Mouse (Mus musculus) adrenal gland, postnatal 10 days (tissue): ENCODE data around the gene Ddx59. TPM values are rescaled to one million over a fixed set of nuclear protein-coding genes. Genes with fewer than 3 reads are reported as not detected.

ENCODE experiments used
- DNase-seq: peaks from one replicate; pipeline ENCODE4 v3.0.0; 2021; ENCODE audit warnings: mixed read lengths
- total RNA-seq, 2 experiments: library from RNA; stranded (reverse); gene quantifications; 2 replicates each; pipeline ENCODE4 v1.2.3; 2021

The Ddx59 gene
- total RNA-seq, 2 experiments from 2014 or later = 16.6 to 17.5 TPM

- peak; percentile 21 for DNase-seq
Observed at GRCm38 (mm10) chr1:136447338-136447737, 32.3 kb downstream of the Ddx59 start.

DNA sequence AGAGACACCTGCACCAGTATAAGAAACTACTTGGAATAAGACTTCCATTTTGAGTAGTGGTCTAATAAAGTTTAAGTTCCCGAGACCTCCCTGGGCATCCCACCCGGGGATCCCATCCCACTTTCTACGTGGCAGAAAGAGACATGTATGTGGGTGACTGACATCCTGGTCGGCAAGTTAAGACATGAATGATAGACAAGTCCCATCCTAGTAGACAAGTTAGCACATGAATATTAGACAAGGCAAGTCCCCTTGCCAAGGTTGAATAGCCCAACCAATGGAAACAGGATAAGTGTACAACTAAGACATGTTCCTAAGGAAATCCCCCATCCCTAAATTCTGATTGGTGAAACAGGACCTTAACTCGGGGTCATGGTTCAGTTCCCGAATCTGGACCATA is 34.5 kb downstream of the Ddx59 start:
- no peak for DNase-seq

DNA sequence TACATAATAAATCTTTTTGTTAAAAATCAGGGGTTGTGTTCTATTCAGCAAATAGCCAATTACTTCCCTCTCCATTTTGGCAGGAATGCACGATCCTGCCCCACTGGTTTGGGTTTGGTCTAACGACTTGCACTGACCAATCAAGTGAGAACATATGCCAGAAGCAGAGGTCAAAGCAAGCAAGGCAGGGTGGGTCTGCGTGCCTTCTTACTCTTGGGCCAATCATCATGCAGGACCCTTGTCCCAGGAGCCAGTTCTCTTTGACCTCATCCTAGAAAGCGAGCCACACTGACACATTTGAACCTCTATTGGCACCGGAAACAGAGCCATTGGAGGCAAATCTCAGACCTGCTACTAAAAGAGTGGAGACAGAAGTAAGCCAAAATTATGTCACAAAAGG is 35.1 kb downstream of the Ddx59 start:
- DNase-seq = no peak

DNA sequence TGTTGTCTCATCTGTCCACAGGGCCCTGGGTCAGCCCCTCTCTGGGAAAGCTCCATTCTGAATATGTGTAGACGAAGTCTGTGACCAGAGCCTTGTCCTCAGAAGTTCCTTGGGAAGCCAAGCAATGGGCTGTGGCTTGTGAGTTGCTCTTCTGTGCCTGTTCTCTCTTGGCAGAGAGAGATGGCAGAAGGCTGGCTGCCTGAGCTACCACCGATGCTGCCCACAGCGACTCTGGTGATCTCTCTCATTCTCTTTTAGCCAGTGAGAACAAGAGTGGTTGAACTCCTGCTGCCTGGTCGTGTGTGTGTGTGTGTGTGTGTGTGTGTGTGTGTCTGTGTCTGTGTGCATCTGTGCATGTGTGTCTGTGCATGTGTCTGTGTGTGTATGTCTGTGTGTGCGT is 37.4 kb downstream of the Ddx59 start:
- no peak for DNase-seq

DNA sequence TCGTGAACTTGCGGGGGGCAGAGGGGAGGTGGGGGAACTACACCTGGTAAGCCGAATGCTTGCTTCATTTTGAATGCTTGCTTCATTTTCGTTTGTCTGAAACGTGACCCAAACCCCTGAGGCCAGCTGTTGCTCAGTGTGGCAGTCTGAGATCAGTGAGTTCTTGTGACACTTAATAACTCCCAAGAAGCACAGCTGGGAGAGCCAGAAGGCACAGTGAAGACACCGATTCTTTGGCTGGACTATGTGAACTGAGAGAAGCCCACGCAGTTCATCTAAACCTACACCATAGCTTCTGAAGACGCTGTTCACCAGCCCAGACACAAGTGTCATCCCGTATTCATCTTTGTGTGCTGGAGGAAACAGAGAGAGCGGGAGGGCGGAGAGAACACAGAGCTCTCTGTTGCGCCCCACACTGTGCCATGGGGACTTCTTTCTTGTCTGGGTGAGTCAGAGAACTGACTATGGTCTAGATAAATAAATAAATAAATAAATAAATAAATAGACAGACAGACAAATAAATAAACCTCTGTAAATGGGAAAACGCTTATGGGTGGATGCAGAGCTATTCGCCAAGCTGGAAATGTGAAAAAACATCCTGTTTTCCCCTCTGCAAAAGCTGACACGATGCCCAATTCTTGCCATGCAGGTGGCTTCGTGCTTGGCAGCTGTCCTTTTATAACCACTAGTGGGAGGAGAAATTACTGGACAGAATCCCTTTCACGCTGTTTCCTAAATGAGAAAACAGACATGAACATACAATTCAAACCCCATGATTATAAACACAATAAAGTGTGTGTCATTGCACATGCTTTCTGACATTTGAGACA is 40.9 kb downstream of the Ddx59 start:
- DNase-seq = no peak

- no peak for DNase-seq
Observed at GRCm38 (mm10) chr1:136456741-136457140, 41.7 kb downstream of the Ddx59 start.

GRCm38 (mm10) chr1:136457403-136457802 is 42.3 kb downstream of the Ddx59 start:
- DNase-seq = no peak

DNA sequence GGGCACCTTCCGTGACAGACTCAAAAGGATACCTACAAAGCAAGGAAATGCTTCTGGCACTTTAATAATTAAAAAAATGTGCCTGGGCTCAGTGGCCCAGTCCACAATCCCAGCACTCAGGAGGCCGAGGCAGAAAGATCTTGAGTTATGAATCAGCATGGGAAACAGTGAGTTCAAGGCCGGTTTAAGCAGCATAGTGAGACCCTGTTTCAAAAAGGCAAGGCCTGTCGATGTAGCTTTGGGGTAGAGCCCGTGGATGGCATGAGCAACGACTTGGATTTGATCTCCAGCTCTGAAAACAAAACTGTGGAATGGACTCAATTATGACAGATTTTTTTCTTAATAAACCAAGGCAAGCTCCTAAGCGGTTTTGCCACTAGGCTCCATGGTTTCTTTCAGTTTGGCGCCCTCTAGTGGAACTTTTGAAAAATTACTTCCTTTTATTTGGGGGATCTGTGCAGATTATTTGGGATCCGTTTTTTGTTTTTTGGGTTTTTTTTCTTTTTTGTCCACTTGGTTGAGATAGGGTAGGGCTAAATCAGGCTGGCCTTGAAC is 43.7 kb downstream of the Ddx59 start:
- DNase-seq = peak; percentile 15

DNA sequence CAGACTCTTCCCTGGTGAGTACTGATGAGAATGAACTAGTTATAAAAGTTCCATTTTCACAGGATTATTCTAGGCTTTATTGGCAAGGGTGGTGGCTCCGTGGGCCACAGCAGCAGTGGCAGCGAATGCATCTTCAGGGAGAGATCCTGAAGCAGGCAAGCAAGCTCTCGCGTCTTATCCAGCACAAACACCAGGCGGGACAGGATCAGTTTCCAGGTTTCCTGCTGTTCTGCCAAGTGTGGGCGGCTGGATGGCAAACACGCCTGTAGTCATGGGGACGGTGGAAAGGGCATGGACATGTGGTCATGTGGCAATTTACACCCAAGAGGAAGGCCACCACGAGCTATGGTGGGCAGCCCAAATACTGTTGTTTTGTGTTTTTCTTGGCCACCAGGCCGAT is 47.4 kb downstream of the Ddx59 start:
- DNase-seq = no peak

DNA sequence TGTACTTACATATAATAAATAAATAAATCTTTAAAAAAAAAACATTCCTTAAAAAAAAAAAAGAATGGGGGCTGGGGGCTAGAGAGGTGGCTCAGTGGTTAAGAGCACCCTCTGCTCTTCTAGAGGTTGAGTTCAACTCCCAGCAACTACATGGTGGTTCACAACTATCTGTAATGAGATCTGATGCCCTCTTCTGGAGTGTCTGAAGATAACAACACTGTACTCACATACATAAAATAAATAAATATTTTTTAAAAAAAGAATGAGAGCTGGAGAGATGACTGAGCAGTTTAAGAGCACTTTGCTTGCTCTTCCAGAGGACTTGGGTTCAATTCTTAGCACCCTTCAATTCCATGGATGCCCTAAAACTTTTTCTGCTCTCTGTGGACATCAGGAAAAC is 50.1 kb downstream of the Ddx59 start:
- no peak for DNase-seq

GRCm38 (mm10) chr1:136466143-136466811 is 51.2 kb downstream of the Ddx59 start, which contains the start of gene Kif14:
Gene Kif14 (plus strand): TSS chr1:136466343.
- DNase-seq = peak; percentile 98

DNA sequence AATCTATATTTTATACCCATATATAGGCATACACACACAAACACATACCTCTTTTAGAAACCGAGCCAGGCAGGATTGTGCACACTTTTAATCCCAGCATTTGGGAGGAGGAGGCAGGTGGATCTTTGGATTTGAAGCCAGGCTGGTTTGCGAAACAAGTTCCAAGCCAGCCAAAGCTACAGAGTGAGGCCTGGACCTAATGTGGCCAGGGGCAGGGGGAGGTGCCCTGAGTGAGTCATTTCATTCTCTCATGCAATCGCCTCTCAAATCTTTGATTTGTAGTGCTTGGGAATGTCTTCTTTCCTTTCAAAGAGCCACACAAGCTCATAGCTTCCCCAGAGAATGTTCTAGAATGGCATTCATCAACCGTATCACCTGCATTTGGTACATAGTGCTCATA is 54.3 kb downstream of the Ddx59 start:
- no peak for DNase-seq

- no peak for DNase-seq
Observed at GRCm38 (mm10) chr1:136470471-136470870, 55.4 kb downstream of the Ddx59 start.

Other genes starting within 250 kb of the Ddx59 start
- not detected for gene Mroh3, start 202.4 kb upstream of the Ddx59 start, total RNA-seq
- under 1 TPM in 1 of 2 experiments, not detected in 1; 0.30 TPM for gene Inava, start 181.0 kb upstream of the Ddx59 start, total RNA-seq
- not detected for gene Gpr25, start 154.4 kb upstream of the Ddx59 start, total RNA-seq
- gene Camsap2, start 69.2 kb upstream of the Ddx59 start, total RNA-seq = 10 to 100 TPM; 46.6 to 48.1 TPM
- 1 to 10 TPM; 3.1 to 4.9 TPM for gene Kif14, start 51.1 kb downstream of the Ddx59 start, total RNA-seq
- gene Zfp281, start 209.6 kb downstream of the Ddx59 start, total RNA-seq = 10 to 100 TPM; 14.8 to 17.1 TPM